Mouse (Mus musculus): Measurements from ENCODE around the gene Ap2b1. TPM values are rescaled to one million over a fixed set of nuclear protein-coding genes. Genes with fewer than 3 reads are reported as not detected.
"Not testable (repeated sequence)": the region's sequence is repeated elsewhere in the genome, so short reads cannot be mapped to it uniquely, and the experiment has no call there.

Gene Ap2b1
- 53.1 and 55.7 TPM in 2 replicates for polyA plus RNA-seq (2015; fragmentation: Nextera tagmentation; extraction: Ambion mirVana)

DNA sequence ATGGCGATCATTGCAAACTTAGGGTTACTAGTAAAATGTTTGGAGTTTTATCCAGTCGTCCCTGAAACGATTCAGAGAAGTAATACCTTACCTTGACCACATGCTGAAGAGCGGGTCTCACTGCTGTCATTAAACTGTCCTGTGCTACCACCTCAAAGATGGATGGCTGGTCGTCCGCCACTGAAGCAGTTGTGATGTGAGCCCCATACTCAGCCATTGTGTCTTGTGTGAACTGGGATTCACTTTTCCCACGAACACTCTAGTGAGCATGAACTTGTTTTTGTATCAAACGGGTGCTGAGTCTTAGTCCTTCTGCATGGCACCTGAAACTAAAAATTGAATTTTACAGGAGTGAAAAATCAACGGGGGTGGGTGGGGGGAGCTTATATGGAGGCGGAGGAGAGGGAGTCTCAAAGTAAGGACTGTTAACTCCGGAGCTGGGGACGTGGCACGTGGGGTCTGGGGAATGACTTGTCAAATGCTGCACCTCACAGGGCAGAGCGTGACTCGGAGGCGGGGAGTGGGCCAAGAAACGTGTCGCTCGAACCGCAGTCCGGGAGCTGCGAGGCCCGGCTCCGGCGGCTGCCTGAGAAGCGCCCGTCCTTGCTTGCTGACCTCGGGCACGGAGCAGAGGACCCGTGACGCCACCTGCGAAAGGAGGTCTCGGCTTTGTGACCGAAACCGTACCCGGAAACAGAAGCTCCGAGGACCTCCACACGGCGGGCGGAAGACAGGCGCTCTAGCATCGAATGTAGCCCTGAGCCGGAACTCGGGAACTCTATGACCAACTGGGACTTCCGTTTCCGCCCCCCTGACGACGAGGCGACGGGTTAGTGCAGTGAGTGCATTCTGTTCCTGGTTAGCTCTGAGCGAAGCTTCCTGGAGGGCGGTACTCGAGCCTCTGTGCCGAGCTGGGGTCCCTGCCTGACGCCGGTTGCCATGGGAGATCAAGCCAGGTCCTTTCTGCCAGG lies at the start of gene Ap2b1:
Gene Ap2b1 (plus strand): TSS at position 800 of the 971 bp plus-strand sequence.
- Histone ChIP-seq H3K36me3 (peaks cover 19% of the 10 kb centered on the region), H3K27ac (peak within 1 kb of the TSS; percentile 92), H3K4me3 (peak within 1 kb of the TSS; percentile 90), H3K4me2 (peak within 1 kb of the TSS; percentile 62), H3K9ac (peak within 1 kb of the TSS; percentile 86), H3K4me1 (peaks cover 28% of the 10 kb centered on the region), H3K27me3 (no peaks in the 10 kb centered on the region), H3K9me3 (no peaks in the 10 kb centered on the region)
- 1% methylated on average over 56 of the region's 56 CpGs for WGBS
- peak; percentile 91 for ATAC-seq (ENCODE audit: borderline replicate concordance, extremely low read depth, low FRiP score, low TSS enrichment)

DNA sequence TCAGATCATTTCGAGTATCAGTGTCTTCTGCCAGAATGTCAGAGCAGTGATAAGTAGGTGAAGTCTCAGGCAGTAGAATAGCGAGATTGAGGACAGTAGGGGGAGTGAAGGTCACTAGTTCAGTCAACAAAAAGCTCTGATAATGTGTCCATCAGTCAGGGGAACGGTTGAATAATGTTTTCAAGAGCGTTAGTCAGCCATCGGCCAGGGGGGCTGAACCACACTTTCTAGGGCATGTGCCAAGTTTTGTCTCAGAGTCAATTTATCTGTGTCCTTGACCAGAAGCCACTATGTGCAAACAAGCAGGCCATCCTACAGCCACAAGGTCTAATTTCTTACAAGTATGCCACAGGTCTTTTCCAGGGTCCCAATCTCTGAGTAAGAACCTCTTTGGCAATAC lies 41.6 kb upstream of the Ap2b1 start:
- not testable (repeated sequence) for H3K4me2 ChIP-seq; H3K4me1 ChIP-seq; H3K9me3 ChIP-seq; H3K36me3 ChIP-seq; H3K27me3 ChIP-seq; H3K27ac ChIP-seq; H3K4me3 ChIP-seq; H3K9ac ChIP-seq; ATAC-seq (ENCODE audit: borderline replicate concordance, extremely low read depth, low FRiP score, low TSS enrichment)
- WGBS: 24% methylated on average over 5 of the region's 5 CpGs

DNA sequence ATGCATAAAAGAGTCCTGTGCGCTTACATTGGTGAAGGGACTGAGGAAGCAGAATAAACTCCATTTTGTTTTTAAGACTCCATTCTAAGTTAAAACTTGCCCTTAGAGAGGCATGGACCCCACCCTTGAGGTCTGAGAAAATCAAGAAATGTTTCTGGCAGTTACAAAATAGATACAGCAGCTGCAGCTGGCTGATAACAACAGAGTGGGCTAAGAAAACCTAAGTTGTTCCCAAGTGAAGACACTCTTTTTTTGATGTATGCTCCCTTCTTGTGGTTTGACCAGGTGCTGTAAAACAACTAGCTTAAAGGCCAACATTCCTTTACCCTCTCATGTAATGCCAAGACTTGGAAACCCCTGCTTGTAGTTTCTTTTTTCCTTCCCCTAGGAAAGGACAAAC lies 36.2 kb upstream of the Ap2b1 start:
- no peaks in the 10 kb centered on the region for H3K4me1 ChIP-seq
- WGBS: 87% methylated on average over 1 of the region's 1 CpGs
- H3K4me3 ChIP-seq: no peak overlapping the region
- no peaks in the 10 kb centered on the region for H3K9me3 ChIP-seq
- ATAC-seq (ENCODE audit: borderline replicate concordance, extremely low read depth, low FRiP score, low TSS enrichment): no peak
- no peak overlapping the region for H3K9ac ChIP-seq
- H3K27ac ChIP-seq: no peak overlapping the region
- H3K36me3 ChIP-seq: no peaks in the 10 kb centered on the region
- no peak overlapping the region for H3K4me2 ChIP-seq
- H3K27me3 ChIP-seq: no peaks in the 10 kb centered on the region

DNA sequence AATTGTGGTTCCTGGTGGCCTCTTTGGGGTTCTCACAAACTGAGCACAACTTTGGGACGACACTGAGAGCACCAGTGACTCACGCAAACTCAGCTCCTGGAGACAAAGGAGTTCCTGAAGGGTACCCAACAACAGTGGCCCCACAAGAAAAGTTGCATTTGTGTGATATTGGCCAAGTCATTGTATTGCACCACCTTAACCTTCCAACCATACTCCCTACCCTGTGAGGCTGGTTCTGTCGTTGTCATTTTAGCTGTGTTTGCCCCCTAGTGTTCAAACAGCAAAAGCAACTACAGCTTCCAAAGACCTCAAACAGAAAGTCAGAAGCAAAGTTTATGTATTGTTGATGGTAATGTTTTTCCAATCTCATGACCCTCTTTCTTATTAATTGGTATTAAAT lies 35.7 kb upstream of the Ap2b1 start:
- Histone ChIP-seq H3K9ac (no peak overlapping the region), H3K4me3 (no peak overlapping the region), H3K9me3 (no peaks in the 10 kb centered on the region), H3K27ac (no peak overlapping the region), H3K27me3 (no peaks in the 10 kb centered on the region), H3K36me3 (no peaks in the 10 kb centered on the region), H3K4me1 (no peaks in the 10 kb centered on the region), H3K4me2 (no peak overlapping the region)
- WGBS: 54% methylated on average over 3 of the region's 3 CpGs
- ATAC-seq (ENCODE audit: borderline replicate concordance, extremely low read depth, low FRiP score, low TSS enrichment): no peak

DNA sequence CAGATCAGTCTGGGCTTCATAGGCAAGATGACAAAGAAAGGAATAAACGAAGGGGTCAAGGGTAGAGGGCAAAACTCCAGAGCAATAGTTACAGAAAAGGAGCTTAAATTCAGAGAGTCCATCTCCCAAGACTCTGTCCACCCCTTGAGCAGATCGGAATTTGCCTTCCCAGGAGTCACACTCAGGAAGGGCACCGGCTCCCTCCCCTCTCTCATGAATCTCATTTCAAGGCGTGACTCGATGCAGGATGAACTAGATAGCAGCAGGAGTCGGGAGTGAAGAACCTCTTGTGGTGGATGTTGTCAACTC lies 28.0 kb upstream of the Ap2b1 start:
- 0% methylated on average over 6 of the region's 6 CpGs for WGBS
- Histone ChIP-seq H3K4me1 (peaks cover 4% of the 10 kb centered on the region; the same call in 1 of the 2 replicates), H3K27me3 (no peaks in the 10 kb centered on the region; the same call in 1 of the 2 replicates), H3K4me2 (peak overlapping the region; percentile 68), H3K36me3 (no peaks in the 10 kb centered on the region), H3K27ac (0 out of 2 replicates have a peak overlapping the region, but pooled peaks have one; percentile 78), H3K9me3 (no peaks in the 10 kb centered on the region), H3K4me3 (peak overlapping the region; percentile 53), H3K9ac (peak overlapping the region; percentile 49)
- peak; percentile 43; the same call in 1 of the 2 replicates for ATAC-seq (ENCODE audit: borderline replicate concordance, extremely low read depth, low FRiP score, low TSS enrichment)

DNA sequence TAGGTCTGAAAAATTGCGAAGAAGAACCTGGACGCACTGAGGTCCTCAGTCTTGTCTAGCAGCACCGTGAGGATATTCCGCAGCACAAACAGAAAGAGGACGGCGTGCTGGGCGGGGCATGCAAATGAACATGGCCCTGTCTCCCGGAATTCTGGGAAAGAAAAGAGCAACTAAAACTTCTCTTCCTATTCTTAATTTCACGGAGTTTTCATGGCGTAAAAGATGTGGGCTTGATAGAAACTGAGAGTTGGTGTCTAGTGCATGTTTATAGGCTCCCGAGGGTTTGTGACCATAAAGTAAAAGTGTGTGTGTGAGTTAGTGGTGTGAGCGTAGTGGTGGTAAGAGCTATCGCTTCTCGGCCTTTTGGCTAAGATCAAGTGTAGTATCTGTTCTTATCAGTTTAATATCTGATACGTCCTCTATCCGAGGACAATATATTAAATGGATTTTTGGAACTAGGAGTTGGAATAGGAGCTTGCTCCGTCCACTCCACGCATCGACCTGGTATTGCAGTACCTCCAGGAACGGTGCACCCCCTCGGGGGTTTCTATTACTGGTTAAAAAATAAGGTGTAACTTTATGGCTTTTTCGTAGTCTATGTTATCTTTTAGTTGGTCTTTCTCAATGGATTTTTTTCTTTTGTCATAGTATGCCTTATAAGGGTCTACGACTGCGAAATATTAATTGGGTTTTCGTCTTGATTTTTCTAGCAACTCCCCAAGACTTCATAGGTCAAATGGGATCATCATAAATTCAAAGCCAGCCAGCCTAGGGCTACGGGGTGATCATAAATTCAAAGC lies 27.5 kb upstream of the Ap2b1 start:
- Histone ChIP-seq H3K4me2 (peak overlapping the region; percentile 68), H3K4me1 (peaks cover 9% of the 10 kb centered on the region; the same call in 1 of the 2 replicates), H3K4me3 (peak overlapping the region; percentile 53), H3K27me3 (no peaks in the 10 kb centered on the region; the same call in 1 of the 2 replicates), H3K9me3 (no peaks in the 10 kb centered on the region), H3K27ac (peak overlapping the region; percentile 78), H3K9ac (peak overlapping the region; percentile 49), H3K36me3 (no peaks in the 10 kb centered on the region)
- WGBS: 0% methylated on average over 26 of the region's 26 CpGs
- ATAC-seq (ENCODE audit: borderline replicate concordance, extremely low read depth, low FRiP score, low TSS enrichment): peak; percentile 86

DNA sequence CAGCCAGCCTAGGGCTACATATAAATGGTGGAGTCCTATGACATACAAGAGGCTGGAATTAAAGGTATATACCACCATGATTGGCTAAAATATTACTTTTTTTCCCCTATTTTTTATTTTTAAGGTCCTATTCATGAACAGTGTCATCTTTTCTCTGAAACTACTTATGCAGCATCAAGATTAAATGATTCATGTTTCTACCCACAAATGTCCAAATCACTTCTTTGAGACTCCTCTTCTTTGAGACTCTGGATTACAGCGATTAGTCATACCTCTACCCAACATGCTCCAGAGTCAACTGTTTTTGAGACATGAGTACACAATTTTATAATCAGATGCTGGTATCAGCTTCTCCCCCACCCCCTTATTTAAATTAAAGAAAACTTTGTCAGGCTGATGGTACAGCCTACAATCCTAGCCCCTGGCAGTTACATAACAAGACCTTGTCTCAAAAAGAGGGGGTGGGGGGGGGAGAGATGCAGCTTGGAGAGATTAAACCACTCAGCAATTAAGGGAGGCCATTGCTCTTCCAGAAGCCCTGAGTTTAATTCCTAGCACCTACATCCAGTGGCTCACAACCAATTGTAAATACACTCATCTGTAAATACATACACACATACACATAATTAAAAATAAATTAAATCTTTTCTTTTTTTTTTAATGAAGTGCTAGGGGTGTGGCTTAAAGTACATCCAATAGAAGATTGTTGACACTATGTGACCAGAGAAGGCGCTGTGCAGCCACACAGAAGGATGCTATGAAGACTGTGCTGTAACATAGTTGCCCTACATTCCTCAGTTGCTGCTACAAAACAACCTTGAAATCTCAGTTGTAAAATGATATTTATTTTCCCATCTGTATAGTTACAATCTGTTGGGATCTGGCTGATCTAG lies 26.6 kb upstream of the Ap2b1 start:
- Histone ChIP-seq H3K9me3 (no peaks in the 10 kb centered on the region), H3K4me3 (no peak overlapping the region), H3K27ac (peak overlapping the region; percentile 46), H3K27me3 (no peaks in the 10 kb centered on the region; the same call in 1 of the 2 replicates), H3K4me1 (peaks cover 9% of the 10 kb centered on the region; the same call in 1 of the 2 replicates), H3K4me2 (peak overlapping the region; percentile 68; the same call in 1 of the 2 replicates), H3K36me3 (no peaks in the 10 kb centered on the region), H3K9ac (no peak overlapping the region)
- 16% methylated on average over 2 of the region's 2 CpGs for WGBS
- no peak for ATAC-seq (ENCODE audit: borderline replicate concordance, extremely low read depth, low FRiP score, low TSS enrichment)

DNA sequence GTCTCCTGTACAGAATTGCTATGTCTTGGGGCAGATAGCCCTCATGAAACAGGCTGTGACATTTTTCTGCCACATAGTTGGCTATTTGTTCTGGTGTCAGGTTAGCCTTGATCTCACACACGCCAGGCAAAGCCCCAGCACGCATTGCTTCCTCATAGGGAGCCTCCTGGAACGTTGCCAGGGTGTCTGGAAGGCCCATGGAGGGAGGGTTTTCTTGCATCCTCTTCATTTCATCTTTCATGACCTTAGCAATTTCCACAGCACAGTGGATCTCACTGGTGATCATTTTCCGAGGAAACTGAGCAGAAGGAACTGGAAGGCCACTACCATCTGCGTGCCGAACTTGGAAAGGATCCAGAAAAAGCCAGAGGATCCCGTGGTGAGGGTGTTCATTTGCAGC lies 22.6 kb upstream of the Ap2b1 start:
- Histone ChIP-seq H3K4me3 (no peak overlapping the region), H3K9ac (no peak overlapping the region), H3K4me1 (0 out of 2 replicates have a peak, but pooled peaks cover 7% of the 10 kb centered on the region), H3K4me2 (no peak overlapping the region), H3K27ac (no peak overlapping the region), H3K36me3 (no peaks in the 10 kb centered on the region), H3K9me3 (no peaks in the 10 kb centered on the region), H3K27me3 (no peaks in the 10 kb centered on the region; the same call in 1 of the 2 replicates)
- 25% methylated on average over 7 of the region's 7 CpGs for WGBS
- ATAC-seq (ENCODE audit: borderline replicate concordance, extremely low read depth, low FRiP score, low TSS enrichment): no peak

DNA sequence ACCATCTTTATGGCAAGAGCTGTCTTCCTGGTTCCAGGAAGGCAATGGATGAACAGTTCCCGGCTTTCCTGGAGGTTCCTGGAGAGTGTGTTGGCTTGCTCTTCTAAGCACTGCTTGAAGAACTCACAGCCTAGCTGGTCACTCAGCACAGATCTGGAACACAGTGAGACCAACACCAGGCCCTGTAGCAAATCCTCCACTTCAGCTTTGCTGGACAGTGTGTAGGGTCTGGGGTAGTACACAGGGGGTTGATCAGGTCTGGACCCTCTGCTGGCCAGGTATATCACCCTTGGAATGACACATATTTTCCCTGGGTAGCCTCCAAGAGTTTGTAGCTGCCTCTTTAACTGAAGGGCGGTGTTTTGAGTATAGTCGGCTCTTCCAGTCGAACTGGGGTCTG lies 19.8 kb upstream of the Ap2b1 start:
- no peak for ATAC-seq (ENCODE audit: borderline replicate concordance, extremely low read depth, low FRiP score, low TSS enrichment)
- Histone ChIP-seq H3K4me2 (no peak overlapping the region), H3K9me3 (no peaks in the 10 kb centered on the region), H3K36me3 (no peaks in the 10 kb centered on the region), H3K27me3 (no peaks in the 10 kb centered on the region; the same call in 1 of the 2 replicates), H3K9ac (no peak overlapping the region), H3K27ac (no peak overlapping the region), H3K4me1 (0 out of 2 replicates have a peak, but pooled peaks cover 7% of the 10 kb centered on the region), H3K4me3 (no peak overlapping the region)
- 82% methylated on average over 4 of the region's 4 CpGs for WGBS

DNA sequence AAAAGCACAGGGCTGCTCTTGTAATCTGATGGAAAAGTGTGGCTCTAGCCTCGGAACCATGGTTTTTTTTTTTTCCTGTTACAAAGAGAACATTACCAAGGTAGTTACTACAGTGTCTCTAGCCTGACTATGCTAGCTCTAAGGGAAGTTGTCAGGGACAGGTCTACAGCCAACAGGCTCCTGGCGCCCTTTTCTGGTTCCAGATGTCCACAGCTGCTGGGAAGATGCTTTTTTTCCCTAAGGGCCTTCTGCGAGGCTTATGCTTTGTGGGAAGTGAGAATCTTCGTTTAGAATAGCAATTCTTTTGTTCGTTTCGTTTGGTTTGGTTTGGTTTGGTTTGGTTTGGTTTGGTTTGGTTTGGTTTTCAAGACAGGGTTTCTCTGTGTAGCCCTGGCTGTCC lies 19.1 kb upstream of the Ap2b1 start:
- Histone ChIP-seq H3K9ac (no peak overlapping the region), H3K27ac (no peak overlapping the region), H3K36me3 (no peaks in the 10 kb centered on the region), H3K4me3 (no peak overlapping the region), H3K4me2 (no peak overlapping the region), H3K27me3 (no peaks in the 10 kb centered on the region; the same call in 1 of the 2 replicates), H3K9me3 (no peaks in the 10 kb centered on the region), H3K4me1 (0 out of 2 replicates have a peak, but pooled peaks cover 7% of the 10 kb centered on the region)
- 69% methylated on average over 6 of the region's 6 CpGs for WGBS
- ATAC-seq (ENCODE audit: borderline replicate concordance, extremely low read depth, low FRiP score, low TSS enrichment): no peak

DNA sequence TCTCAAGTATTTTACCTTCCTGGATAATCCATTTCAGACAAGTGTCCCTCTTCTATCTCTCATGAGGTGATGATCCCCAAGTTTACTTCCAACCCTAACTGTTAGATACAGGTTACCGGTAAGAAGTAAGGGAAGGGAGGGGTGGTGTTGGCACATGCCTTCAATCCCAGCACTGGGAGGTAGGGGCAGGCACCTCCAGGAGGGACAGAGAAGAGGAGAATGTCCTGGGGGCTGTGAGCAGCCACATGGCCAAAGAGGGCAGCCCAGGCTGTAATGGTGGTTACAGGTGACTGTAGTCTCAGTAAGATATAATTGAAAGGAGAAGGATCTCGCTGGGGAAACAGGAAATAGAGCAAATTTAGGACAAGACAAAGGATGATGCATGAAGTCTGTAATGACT lies 16.7 kb upstream of the Ap2b1 start:
- Histone ChIP-seq H3K4me3 (no peak overlapping the region), H3K9me3 (no peaks in the 10 kb centered on the region), H3K4me1 (no peaks in the 10 kb centered on the region), H3K9ac (no peak overlapping the region), H3K27me3 (no peaks in the 10 kb centered on the region), H3K4me2 (no peak overlapping the region), H3K27ac (no peak overlapping the region), H3K36me3 (no peaks in the 10 kb centered on the region)
- 60% methylated on average over 2 of the region's 2 CpGs for WGBS
- ATAC-seq (ENCODE audit: borderline replicate concordance, extremely low read depth, low FRiP score, low TSS enrichment): no peak

All from lung, embryonic 15.5 days (tissue).